Mouse (Mus musculus) G1E (cell line): ENCODE measurements around the gene Igf2bp2. TPM values are rescaled to one million over a fixed set of nuclear protein-coding genes. Genes with fewer than 3 reads are reported as not detected.

Experiments used
- ATAC-seq: 2 replicates; pipeline ENCODE4 v1.8.0; 2016; ENCODE audit warnings: mild to moderate bottlenecking; ENCODE audit not compliant: insufficient number of reproducible peaks, poor library complexity, low FRiP score, severe bottlenecking; ENCODE audit errors: extremely low read depth
- DNase-seq: peaks from one replicate; pipeline ENCODE4 v3.0.0; 2012; ENCODE audit warnings: low spot score
- H3K27me3 ChIP-seq: 2 replicates; pipeline ENCODE4 v1.6.1; 2012; ENCODE audit warnings: mild to moderate bottlenecking, low read length, inconsistent platforms; ENCODE audit not compliant: insufficient read depth
- H3K36me3 ChIP-seq: replicated peaks from 2 replicates; pipeline ENCODE3; 2012; ENCODE audit warnings: mild to moderate bottlenecking, inconsistent platforms
- H3K4me1 ChIP-seq: 2 replicates; pipeline ENCODE4 v1.6.1; 2012; ENCODE audit warnings: low read depth, low read length, inconsistent platforms, mixed read lengths; ENCODE audit not compliant: insufficient read depth
- H3K4me3 ChIP-seq: 2 replicates; pipeline ENCODE4 v1.5.1; 2012; ENCODE audit warnings: low read depth, mild to moderate bottlenecking, inconsistent platforms, low read length, moderate library complexity, mixed read lengths
- H3K9me3 ChIP-seq: replicated peaks from 2 replicates; pipeline ENCODE4 v1.6.1; 2012; ENCODE audit warnings: inconsistent platforms
- CTCF ChIP-seq: IDR thresholded peaks from 2 replicates; pipeline ENCODE4 v1.5.1; 2012; ENCODE audit warnings: low read depth, low read length, inconsistent platforms, mixed read lengths
- GATA1 ChIP-seq: IDR thresholded peaks from 2 replicates; pipeline ENCODE4 v1.6.1; 2012; ENCODE audit warnings: borderline replicate concordance, low read length, inconsistent platforms, mixed read lengths
- GATA2 ChIP-seq: IDR thresholded peaks from 2 replicates; pipeline ENCODE4 v1.6.1; 2012; ENCODE audit warnings: low read depth, low read length, inconsistent platforms, borderline replicate concordance
- POLR2AphosphoS5 ChIP-seq: IDR thresholded peaks from 2 replicates; pipeline ENCODE4 v1.6.1; 2012; ENCODE audit warnings: low read depth, low read length, inconsistent platforms; ENCODE audit not compliant: insufficient replicate concordance
- TAL1 ChIP-seq: conservative IDR thresholded peaks from 2 replicates; pipeline ENCODE4 v1.6.1; 2012; ENCODE audit warnings: low read depth, low read length, inconsistent platforms, mixed read lengths
- polyA plus RNA-seq: library from polyadenylated mRNA; stranded (reverse); fragments of >175 nt; gene quantifications from 2 replicates; pipeline ENCODE4 v1.2.3, GENCODE M21; 2012
- total RNA-seq, 2 experiments: library from RNA; stranded (forward) in 1 of 2; stranded (reverse) in 1 of 2; fragments of 200-1000 nt in 1 of 2; fragments of >200 nt in 1 of 2; fragmentation: Nextera tagmentation in 1 of 2; gene quantifications; 2 replicates each; pipeline ENCODE4 v1.2.3; 2014 to 2017

Igf2bp2 gene
- total and polyA plus RNA-seq, 3 experiments = 0.24 to 1.1 (median 0.87) TPM

DNA sequence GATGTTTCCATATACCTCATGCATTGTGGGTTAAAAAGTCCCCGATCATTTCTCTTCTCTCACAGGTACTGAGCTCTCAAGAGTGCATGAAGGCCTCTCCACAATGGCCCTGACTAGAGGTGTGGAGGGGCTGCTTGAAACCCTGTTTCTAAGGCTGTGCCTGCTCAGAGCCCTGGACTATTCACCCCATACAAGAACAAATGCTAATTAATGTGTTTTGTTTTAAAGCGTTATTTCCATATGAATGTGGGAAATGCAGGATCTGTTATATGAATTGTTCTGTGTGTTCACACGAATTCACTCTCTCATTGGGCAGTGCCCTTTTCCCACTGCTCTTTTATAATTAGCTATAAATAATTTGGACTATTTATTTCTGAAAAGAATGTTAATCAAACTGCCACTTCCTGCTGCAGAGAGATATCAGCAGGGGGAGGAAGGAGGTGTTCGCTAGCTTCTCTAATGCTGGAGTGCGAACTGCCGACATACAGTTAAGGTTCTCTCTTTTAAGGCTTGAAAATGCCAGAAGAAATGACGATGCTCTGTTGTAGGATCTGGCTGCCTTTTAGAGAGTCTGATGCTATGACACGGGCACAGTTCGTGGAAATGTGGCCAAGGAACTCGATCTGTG lies 116.2 kb downstream of the Igf2bp2 start:
- no peak for DNase-seq
- H3K27me3 ChIP-seq = no peaks in the 10 kb centered on the region
- no peaks in the 10 kb centered on the region for H3K9me3 ChIP-seq
- peaks cover 59% of the 10 kb centered on the region for H3K36me3 ChIP-seq
- no peak overlapping the region for H3K4me3 ChIP-seq
- no peaks in the 10 kb centered on the region for H3K4me1 ChIP-seq
- TF ChIP-seq GATA1 (no peak), TAL1 (no peak), GATA2 (no peak), CTCF (no peak), POLR2AphosphoS5 (no peak)
- no peak for ATAC-seq

DNA sequence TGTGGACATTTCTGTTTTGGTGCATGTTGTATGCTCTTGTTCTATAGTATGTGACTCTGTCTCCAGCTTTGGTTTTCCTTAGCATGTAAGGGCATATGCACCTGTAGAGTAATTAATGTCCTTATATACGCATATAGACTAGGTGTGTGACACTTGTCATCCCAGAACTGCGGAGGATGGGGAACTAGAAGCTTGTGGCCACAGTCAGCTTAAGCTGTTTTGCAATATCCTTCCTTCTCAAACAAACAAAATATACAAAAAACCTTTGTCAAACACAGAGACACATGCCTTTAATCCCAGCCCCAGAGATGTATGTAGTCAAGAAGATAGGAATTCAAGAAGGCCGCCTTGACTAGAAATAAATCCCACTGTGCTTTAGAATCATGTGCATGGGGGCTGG lies 117.2 kb downstream of the Igf2bp2 start:
- no peaks in the 10 kb centered on the region for H3K4me1 ChIP-seq
- no peaks in the 10 kb centered on the region for H3K27me3 ChIP-seq
- no peak for TF ChIP-seq POLR2AphosphoS5
- no peak for TF ChIP-seq GATA1
- TF ChIP-seq TAL1 = no peak
- TF ChIP-seq GATA2 = no peak
- no peak for TF ChIP-seq CTCF
- no peak for DNase-seq
- no peak overlapping the region for H3K4me3 ChIP-seq
- ATAC-seq = no peak
- H3K9me3 ChIP-seq = no peaks in the 10 kb centered on the region
- H3K36me3 ChIP-seq = peaks cover 67% of the 10 kb centered on the region

DNA sequence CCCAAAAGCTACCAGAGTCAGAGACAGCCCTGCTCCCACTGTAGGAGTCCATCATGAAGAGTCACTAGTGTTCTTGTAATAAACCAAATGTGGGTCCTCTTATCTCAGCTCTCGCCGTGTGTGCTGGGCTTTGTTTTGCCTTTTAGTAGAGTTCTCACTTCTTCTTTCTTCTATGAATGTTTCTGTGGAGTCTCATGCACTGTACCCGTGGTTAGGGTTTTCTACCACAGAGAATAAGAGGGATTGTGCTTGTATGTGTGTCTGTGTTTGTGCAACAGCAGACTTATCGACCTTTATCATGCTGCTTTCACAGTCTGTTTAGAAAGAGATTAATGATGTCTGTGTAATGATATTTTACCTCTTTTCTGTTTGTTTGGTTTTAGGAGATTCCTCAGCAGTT lies 119.3 kb downstream of the Igf2bp2 start:
- no peak for DNase-seq
- no peak overlapping the region for H3K4me3 ChIP-seq
- peaks cover 80% of the 10 kb centered on the region for H3K36me3 ChIP-seq
- no peak for ATAC-seq
- H3K9me3 ChIP-seq = no peaks in the 10 kb centered on the region
- H3K4me1 ChIP-seq = no peaks in the 10 kb centered on the region
- no peaks in the 10 kb centered on the region for H3K27me3 ChIP-seq
- TF ChIP-seq CTCF (no peak), TAL1 (no peak), GATA2 (no peak), POLR2AphosphoS5 (no peak), GATA1 (no peak)

DNA sequence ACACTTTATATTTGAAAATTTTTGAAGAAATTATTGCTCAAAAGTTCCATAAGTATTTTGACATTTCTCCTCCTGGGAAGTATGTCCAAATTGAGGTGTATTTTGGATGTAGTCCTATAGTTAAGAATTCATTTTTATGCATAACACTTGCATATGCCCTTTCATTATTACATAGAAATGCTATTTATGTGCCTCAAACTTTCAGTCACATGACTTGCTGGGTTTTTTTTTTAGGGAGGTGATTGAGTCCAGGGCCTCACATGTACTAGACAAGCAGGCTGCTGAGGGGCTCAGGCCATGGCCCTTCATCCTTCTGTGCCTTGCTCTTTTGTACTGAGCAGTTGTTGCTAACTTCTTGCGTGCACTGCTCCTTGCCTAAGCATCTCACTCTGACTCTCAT lies 123.1 kb downstream of the Igf2bp2 start:
- ATAC-seq (no peak), DNase-seq (no peak)
- no peak overlapping the region for H3K4me3 ChIP-seq
- TF ChIP-seq TAL1 = no peak
- no peak for TF ChIP-seq CTCF
- no peak for TF ChIP-seq POLR2AphosphoS5
- no peak for TF ChIP-seq GATA1
- TF ChIP-seq GATA2 = no peak
- H3K36me3 ChIP-seq = peaks cover 77% of the 10 kb centered on the region
- H3K4me1 ChIP-seq = no peaks in the 10 kb centered on the region
- H3K9me3 ChIP-seq = no peaks in the 10 kb centered on the region
- H3K27me3 ChIP-seq = no peaks in the 10 kb centered on the region

DNA sequence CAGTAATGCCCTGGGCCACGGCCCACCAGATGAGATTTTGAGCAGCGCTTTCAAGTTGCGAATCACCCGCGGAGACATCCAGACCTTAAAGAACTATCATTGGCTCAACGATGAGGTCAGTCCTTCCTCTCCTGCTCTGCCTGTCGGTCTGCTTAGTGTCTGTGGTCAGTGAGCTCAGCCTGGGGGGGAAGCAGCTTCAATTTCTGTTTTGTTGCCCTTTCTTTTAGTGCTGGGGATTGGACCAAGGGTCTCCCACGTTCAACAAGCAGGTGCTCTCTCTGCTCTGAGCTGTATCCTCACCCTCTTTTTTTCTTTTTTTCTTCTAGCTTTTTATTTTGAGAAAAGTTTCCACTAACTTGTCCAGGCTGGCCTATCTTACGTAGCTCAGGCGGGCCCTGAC lies 124.5 kb downstream of the Igf2bp2 start:
- Histone ChIP-seq H3K36me3 (peaks cover 63% of the 10 kb centered on the region), H3K27me3 (no peaks in the 10 kb centered on the region), H3K4me1 (no peaks in the 10 kb centered on the region), H3K4me3 (no peak overlapping the region), H3K9me3 (no peaks in the 10 kb centered on the region)
- ATAC-seq = no peak
- no peak for DNase-seq
- TF ChIP-seq GATA1 (no peak), GATA2 (no peak), POLR2AphosphoS5 (no peak), TAL1 (no peak), CTCF (no peak)

DNA sequence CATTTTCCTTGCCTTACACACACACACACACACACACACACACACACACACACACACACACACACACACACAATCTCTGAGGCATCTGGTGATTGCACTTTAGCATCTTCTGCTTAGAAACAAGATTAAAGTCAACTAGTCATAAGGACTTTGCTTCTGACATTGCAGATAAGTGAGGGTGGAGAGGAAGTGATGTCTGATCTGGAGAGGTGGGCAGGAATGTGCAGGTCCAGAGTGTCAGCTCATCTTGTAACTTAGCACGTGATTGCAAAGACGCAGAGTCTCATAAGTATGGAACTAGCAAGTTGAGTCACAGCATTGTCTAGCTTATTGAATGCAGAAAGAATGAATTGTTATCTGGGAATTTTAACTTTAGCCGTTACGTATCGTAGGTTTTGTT lies 135.6 kb downstream of the Igf2bp2 start:
- Histone ChIP-seq H3K9me3 (no peaks in the 10 kb centered on the region), H3K4me1 (no peaks in the 10 kb centered on the region), H3K4me3 (no peak overlapping the region), H3K27me3 (no peaks in the 10 kb centered on the region), H3K36me3 (peaks cover 95% of the 10 kb centered on the region)
- ATAC-seq = no peak
- no peak for DNase-seq
- no peak for TF ChIP-seq POLR2AphosphoS5
- no peak for TF ChIP-seq GATA1
- no peak for TF ChIP-seq TAL1
- TF ChIP-seq CTCF = no peak
- TF ChIP-seq GATA2 = no peak

DNA sequence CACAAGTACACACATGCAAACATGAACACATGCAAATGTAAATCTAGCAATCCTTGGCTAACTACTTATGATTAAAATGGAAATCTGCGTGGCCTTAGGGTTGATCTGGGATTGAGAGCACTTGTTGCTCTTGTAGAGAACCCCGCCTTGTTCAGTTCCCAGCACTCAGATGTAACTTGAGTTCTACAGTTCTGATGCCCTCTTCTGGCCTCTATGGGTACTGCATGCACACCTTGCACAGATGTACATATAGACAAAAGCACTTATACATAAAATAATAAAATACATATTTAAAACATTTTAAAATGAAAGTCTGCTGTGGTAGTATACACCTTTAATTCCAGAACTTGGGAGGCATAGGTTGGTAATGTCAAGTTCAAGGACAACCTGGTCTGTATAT lies 141.0 kb downstream of the Igf2bp2 start:
- peaks cover 86% of the 10 kb centered on the region for H3K36me3 ChIP-seq
- H3K4me1 ChIP-seq = no peaks in the 10 kb centered on the region
- no peak for DNase-seq
- no peaks in the 10 kb centered on the region for H3K27me3 ChIP-seq
- no peak for ATAC-seq
- H3K4me3 ChIP-seq = no peak overlapping the region
- H3K9me3 ChIP-seq = peaks cover 3% of the 10 kb centered on the region
- TF ChIP-seq TAL1 (no peak), CTCF (0 out of 2 replicates have a peak, but pooled peaks have one; percentile 35)
